Mouse (Mus musculus) kidney, postnatal 25 days (tissue): Measurements from ENCODE around the gene Dnajb2.
A peak's percentile ranks its signal among the peaks of the same experiment; 100 is the strongest.
"Not testable (repeated sequence)": the region's sequence is repeated elsewhere in the genome, so short reads cannot be mapped to it uniquely, and the experiment has no call there.

Source experiments
- DNase-seq, 2 experiments: peaks; one replicate each; pipeline ENCODE4 v3.0.0; 2021; ENCODE audit warnings: mixed read lengths in 2 of 2

The Dnajb2 gene

DNA sequence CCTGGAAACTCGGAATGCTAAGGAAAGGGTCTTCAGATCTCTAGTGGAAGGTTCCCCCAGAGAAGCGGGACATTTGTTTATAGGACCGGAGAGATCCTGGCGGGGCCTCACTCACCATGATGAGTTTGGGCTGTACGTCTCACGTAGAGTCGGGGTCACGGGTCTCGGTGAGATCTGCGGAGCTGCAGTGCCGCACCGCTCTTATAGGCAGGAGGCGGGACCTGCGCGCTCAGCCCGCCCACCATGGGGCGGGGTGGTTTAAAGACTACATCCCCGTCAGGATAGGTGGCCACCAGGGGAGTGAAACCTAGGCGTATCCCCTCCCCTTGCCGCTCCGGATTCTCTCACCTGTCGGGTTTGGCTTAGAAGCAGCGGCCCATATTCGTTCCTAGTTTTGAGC is 17.1 kb upstream of the Dnajb2 start:
- peak; percentile 94 to 97 for DNase-seq

DNA sequence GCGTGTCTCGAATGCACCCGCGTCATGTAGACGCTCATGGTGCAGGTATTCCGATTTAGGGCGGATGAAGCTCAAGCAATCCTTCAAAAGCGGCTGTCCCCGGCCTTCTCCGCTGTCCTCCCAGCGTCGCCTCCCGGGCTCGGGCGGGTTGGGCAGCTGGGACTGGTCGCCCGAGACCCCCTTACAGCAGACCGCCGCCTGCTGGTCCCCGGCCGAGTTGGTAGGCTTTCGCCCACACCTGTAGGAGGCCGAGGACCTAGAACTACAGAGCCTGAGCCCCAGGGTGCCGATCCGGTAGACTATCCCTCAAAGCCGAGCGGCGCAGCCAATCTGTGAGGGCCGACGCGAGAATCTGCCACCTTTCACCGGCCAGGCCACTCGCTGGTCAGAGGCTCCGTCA is 16.7 kb upstream of the Dnajb2 start, which contains the start of gene Tuba4a:
Gene Tuba4a, minus strand, starts transcription at position 335 of the 400 bp plus-strand sequence.
- DNase-seq: peak; percentile 31 to 72

- DNase-seq: no peak
Observed at GRCm38 (mm10) chr1:75221538-75221937, 14.7 kb upstream of the Dnajb2 start.

- no peak for DNase-seq
Observed at GRCm38 (mm10) chr1:75222926-75223325, 13.3 kb upstream of the Dnajb2 start.

GRCm38 (mm10) chr1:75223532-75223931 is 12.7 kb upstream of the Dnajb2 start:
- DNase-seq: no peak

GRCm38 (mm10) chr1:75225473-75225872 is 10.7 kb upstream of the Dnajb2 start:
- no peak for DNase-seq

DNA sequence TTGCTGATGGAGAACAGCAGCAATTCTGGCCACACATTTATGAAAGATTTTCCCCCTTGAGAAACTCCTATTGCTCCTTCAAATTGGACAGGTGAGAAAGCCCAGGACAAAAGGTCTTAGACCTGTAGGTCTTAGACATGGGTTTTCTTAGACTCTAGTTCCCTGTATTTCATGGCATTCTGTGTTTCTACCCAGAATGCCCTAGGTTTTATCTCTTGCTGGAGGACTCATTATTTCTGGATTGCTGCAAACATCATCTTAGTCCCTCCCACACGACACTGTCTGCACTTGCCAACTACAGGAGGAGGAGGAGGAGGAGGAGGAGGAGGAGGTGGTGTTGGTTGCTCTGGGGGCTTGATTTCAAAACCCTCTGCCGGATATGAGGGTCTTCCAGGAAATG is 10.1 kb upstream of the Dnajb2 start:
- no peak for DNase-seq

- DNase-seq: no peak
Observed at GRCm38 (mm10) chr1:75227653-75228052, 8.6 kb upstream of the Dnajb2 start.

DNA sequence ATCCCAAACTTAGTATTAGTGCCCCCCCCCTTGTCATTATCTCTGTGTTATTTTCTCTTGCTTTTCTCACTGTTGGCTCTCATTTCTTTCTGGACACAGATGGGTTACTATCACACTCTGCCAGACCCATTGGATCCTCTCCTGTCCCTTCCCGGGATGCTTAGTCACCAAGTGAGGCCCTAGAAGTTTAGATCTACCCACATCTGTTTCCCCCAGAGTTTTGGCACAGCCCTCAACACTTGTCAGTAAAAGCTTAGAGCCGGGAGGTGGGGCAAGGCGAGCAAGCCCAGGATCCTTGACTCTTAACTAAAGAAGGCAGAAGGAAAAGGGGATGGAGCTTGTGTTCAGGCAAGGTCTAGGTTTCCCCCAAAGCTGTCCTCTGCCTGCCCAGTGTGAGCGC is 7.0 kb upstream of the Dnajb2 start:
- no peak for DNase-seq

DNA sequence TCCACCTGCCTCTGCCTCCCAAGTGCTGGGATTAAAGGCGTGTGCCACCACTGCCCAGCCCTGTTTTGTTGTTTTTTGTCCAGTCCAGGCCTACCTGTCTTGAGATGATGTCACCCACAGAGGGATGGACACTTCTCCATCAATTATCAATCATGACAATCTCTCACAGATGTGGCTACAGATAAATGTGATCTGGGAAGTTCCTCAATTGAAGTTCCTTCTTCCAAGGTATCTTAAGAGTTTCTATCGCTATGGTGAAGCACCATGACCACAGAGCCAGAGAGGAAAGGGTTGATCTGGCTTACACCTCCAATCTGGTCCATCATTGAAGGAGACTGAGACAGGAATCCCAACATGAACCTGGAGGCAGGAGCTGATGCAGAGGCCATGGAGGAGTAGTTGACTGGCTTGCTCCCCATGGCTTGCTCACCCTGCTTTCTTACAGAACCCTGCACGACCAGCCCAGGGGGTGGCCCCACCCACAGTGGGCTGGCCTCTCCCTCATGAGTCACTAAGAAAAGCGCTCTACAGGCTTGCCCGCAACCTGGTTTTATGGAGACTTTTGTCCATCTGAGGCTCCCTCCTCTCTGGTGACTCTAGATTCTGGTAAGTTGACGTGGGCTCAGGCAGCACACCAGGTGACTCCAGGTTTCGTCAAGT is 5.7 kb upstream of the Dnajb2 start:
- no peak for DNase-seq

GRCm38 (mm10) chr1:75231224-75231623 is 5.0 kb upstream of the Dnajb2 start:
- no peak for DNase-seq

GRCm38 (mm10) chr1:75231664-75232152 is 4.5 kb upstream of the Dnajb2 start, which contains the start of gene A630095N17Rik:
TSS of gene A630095N17Rik (minus strand) at chr1:75232102.
- no peak for DNase-seq

DNA sequence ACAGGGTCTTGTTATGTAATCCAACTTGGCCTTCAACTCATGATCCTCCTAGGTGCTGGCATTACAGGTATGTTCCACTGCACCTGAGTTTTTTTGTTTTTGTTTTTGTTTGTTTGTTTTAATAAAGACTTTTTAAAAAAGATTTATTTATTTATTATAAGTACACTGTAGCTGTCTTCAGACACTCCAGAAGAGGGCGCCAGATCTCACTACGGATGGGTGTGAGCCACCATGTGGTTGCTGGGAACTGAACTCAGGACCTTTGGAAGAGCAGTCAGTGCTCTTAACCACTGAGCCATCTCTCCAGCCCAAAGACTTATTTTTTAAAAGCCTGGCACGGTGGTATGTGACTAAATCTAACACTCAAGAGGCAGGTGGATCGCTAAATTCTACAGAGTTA is 3.7 kb upstream of the Dnajb2 start:
- DNase-seq: not testable (repeated sequence)

- peak; percentile 76 to 85 for DNase-seq
Observed at GRCm38 (mm10) chr1:75234606-75235005, 1.6 kb upstream of the Dnajb2 start.

GRCm38 (mm10) chr1:75239591-75239990 is 3.4 kb downstream of the Dnajb2 start:
- DNase-seq: no peak

DNA sequence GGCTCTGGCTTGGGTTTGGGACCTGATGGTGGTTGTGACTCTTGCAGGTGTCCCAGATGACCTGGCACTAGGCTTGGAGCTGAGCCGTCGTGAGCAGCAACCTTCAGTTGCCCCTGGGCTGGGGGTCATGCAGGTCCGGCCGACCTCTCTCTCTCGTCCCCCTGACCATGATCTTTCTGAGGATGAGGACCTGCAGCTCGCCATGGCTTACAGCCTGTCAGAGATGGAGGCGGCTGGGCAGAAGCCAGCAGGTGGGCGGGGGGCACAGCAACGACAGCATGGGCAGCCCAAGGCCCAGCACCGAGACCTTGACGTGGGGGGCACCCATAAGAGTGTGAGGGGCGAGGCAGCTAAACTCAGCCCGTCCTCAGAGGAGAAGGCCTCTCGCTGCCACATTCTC is 7.2 kb downstream of the Dnajb2 start:
- no peak for DNase-seq

DNA sequence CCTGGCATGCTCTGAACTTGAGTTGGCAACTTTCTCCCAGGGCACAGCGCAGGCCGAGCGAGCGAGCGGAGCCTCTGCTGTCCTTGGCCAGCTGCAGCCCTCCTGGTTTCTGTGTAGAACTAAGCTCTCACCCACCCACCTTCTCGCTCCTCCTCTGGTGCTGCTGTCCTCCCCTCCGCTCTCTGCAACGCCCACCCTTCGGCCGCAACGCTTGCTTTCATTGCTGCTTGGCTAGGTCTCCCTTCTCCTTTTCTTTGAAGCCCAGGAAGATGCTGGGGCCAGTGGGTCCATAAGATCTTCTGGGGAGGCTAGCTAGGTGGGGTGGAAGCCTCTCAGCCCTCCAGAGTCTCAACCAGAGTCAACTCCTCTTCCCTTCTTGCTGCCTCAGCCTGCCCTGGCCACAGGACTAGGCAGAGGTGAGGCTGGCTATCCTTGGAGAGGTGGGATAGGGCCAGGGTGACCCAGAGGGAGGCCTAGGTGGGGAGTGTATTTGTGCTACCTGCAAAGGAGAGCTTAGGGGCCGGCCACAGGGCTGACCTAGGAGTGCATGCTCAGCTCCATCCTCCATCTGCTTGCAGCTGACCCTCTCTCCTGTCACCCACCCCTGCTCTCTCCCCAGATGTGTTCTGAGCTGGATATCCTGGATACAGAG is 8.1 kb downstream of the Dnajb2 start:
- DNase-seq: no peak

- DNase-seq: peak in 1 of 2 experiments; percentile 63
Observed at GRCm38 (mm10) chr1:75244836-75245235, 8.6 kb downstream of the Dnajb2 start.

- no peak for DNase-seq
Observed at GRCm38 (mm10) chr1:75247071-75247930, 11.1 kb downstream of the Dnajb2 start.

GRCm38 (mm10) chr1:75248041-75248772 is 12.0 kb downstream of the Dnajb2 start:
- no peak for DNase-seq

DNA sequence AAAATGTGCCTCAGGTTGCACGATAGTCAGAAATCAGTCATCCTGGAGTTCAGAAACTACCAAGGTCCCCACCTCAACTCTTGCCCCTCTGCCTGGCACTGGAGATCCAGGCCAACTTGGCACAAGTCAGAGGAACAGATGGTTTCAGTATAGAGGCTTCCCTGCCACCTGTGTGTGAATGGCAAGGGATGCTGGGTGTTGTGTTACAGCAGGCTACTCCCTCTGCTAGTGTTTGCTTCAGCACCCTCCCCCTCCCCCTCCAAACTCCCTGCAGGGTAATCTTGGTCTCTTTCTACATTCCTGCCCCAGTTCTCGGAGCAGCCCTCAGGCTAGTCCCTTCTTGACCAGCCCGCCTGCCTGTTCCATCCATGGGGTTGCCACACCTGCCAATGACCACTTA is 14.3 kb downstream of the Dnajb2 start:
- DNase-seq: no peak

DNA sequence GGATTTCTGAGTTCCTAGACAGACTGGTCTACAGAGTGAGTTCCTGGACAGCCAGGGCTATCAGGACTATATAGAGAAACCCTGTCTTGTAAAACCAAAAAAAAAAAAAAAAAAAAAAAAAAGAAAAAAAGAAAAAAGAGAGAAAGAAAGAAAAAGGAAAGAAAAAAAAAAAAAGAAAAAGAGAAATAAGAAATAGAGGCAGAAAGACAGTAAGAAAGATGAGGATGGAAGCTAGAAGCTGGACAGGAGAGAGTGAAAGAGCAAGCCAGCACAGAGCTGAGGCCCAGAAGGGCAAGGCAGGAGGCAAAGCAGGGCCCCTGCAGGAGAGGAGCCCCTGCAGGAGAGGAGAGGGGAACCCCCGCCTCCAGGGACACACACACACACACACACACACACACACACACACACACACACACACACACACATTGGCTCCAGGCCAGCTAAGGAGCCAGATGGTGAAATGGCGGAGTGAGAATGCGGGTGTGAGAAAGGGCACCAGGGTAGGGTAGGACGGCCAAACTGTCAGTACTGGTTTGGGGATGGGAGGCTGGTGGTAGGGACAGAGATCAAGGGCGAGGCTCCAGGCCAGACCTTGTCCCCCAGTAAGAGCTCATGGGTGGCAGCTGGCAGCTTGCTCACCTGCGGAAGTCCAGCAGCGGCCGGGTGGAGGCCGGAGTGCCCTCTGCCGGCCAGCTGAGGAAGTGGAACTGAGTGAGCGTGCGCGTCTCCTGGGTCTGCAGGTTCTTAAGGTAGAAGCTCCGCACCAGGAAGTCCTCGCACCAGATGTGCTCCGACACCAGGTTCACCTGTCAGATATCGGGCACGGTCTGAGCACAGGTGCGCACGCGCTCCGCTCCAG is 15.1 kb downstream of the Dnajb2 start:
- peak; percentile 88 to 92 for DNase-seq
